Mouse (Mus musculus) neural tube, embryonic 13.5 days (tissue): ENCODE results near the gene Prm1. TPM values are rescaled to one million over a fixed set of nuclear protein-coding genes. Genes with fewer than 3 reads are reported as not detected.

ENCODE experiments used
- ATAC-seq: fragments of 200-750 bp; cut with Nextera tagmentation; 2 replicates; pipeline ENCODE4 v1.8.0; 2017; ENCODE audit warnings: low read depth, mild to moderate bottlenecking, moderate TSS enrichment, moderate library complexity
- H3K27ac ChIP-seq: fragments of 300-500 bp; sonication (generic); replicated peaks from 2 replicates; pipeline ENCODE4 v1.5.1; 2015; ENCODE audit warnings: moderate library complexity, mild to moderate bottlenecking, inconsistent platforms
- H3K27me3 ChIP-seq: fragments of 300-500 bp; sonication (generic); 2 replicates; pipeline ENCODE4 v1.6.1; 2015; ENCODE audit warnings: mild to moderate bottlenecking, inconsistent platforms
- H3K36me3 ChIP-seq: fragments of 300-500 bp; sonication (generic); 2 replicates; pipeline ENCODE4 v1.6.1; 2015; ENCODE audit warnings: mild to moderate bottlenecking, inconsistent platforms
- H3K4me1 ChIP-seq: fragments of 300-500 bp; sonication (generic); replicated peaks from 2 replicates; pipeline ENCODE4 v1.6.1; 2015; ENCODE audit warnings: inconsistent platforms
- H3K4me2 ChIP-seq: fragments of 300-500 bp; sonication (generic); 2 replicates; pipeline ENCODE4 v1.6.1; 2015; ENCODE audit warnings: inconsistent platforms, mild to moderate bottlenecking, moderate library complexity
- H3K4me3 ChIP-seq: fragments of 300-500 bp; sonication (generic); 2 replicates; pipeline ENCODE4 v1.5.1; 2015; ENCODE audit warnings: mild to moderate bottlenecking, inconsistent platforms
- H3K9ac ChIP-seq: fragments of 300-500 bp; sonication (generic); 2 replicates; pipeline ENCODE4 v1.6.1; 2015; ENCODE audit warnings: moderate library complexity, mild to moderate bottlenecking, inconsistent platforms
- H3K9me3 ChIP-seq: fragments of 300-500 bp; sonication (generic); 2 replicates; pipeline ENCODE4 v1.6.1; 2016; ENCODE audit warnings: inconsistent platforms
- WGBS: fragments of 180-500 bp; shearing (Covaris S2); methylation state at CpG from one replicate; pipeline ENCODE4 v1.1.7; 2015; 5-methylcytosine and 5-hydroxymethylcytosine counted together
- polyA plus RNA-seq: library from polyadenylated mRNA; unstranded; fragments of >200 nt; fragmentation: Nextera tagmentation; extraction: Ambion mirVana; gene quantifications from 2 replicates; pipeline ENCODE4 v1.2.1, GENCODE M21; 2015

The Prm1 gene
- polyA plus RNA-seq, 1 experiment from 2014 or later = 0.64 TPM

- H3K9me3 ChIP-seq = no peaks in the 10 kb centered on the region
- WGBS = 71% methylated on average over 5 of the region's 6 CpGs
- peaks cover 5% of the 10 kb centered on the region; the same call in 1 of the 2 replicates for H3K4me1 ChIP-seq
- ATAC-seq = no peak
- no peaks in the 10 kb centered on the region for H3K36me3 ChIP-seq
- H3K27me3 ChIP-seq = no peaks in the 10 kb centered on the region
- H3K4me3 ChIP-seq = no peak overlapping the region
- H3K9ac ChIP-seq = no peak overlapping the region
- H3K27ac ChIP-seq = no peak overlapping the region
- H3K4me2 ChIP-seq = no peak overlapping the region
Measured at GRCm38 (mm10) chr16:10756168-10756567, 49.5 kb downstream of the Prm1 start.

GRCm38 (mm10) chr16:10754521-10755296 is 50.9 kb downstream of the Prm1 start:
- no peak for ATAC-seq

GRCm38 (mm10) chr16:10749824-10750223 is 55.8 kb downstream of the Prm1 start:
- no peaks in the 10 kb centered on the region for H3K9me3 ChIP-seq
- H3K27me3 ChIP-seq = no peaks in the 10 kb centered on the region
- H3K36me3 ChIP-seq = no peaks in the 10 kb centered on the region
- H3K27ac ChIP-seq = no peak overlapping the region
- no peak overlapping the region for H3K4me3 ChIP-seq
- H3K9ac ChIP-seq = 0 out of 2 replicates have a peak overlapping the region, but pooled peaks have one; percentile 8
- peaks cover 7% of the 10 kb centered on the region; the same call in 1 of the 2 replicates for H3K4me1 ChIP-seq
- WGBS = 56% methylated on average over 7 of the region's 7 CpGs
- peak; percentile 40; the same call in 1 of the 2 replicates for ATAC-seq
- H3K4me2 ChIP-seq = no peak overlapping the region

More at GRCm38 (mm10) chr16:10754521-10755296, 50.9 kb downstream of the Prm1 start:
- Histone ChIP-seq H3K9ac (no peak overlapping the region), H3K36me3 (no peaks in the 10 kb centered on the region), H3K27ac (no peak overlapping the region), H3K4me3 (no peak overlapping the region), H3K4me2 (no peak overlapping the region), H3K4me1 (peaks cover 1% of the 10 kb centered on the region; the same call in 1 of the 2 replicates), H3K9me3 (no peaks in the 10 kb centered on the region), H3K27me3 (no peaks in the 10 kb centered on the region)
- 90% methylated on average over 3 of the region's 3 CpGs for WGBS

- no peak overlapping the region for H3K4me3 ChIP-seq
Measured at GRCm38 (mm10) chr16:10749226-10749625, 56.4 kb downstream of the Prm1 start.

More at GRCm38 (mm10) chr16:10749226-10749625, 56.4 kb downstream of the Prm1 start:
- Histone ChIP-seq H3K4me2 (no peak overlapping the region), H3K36me3 (no peaks in the 10 kb centered on the region), H3K4me1 (peaks cover 7% of the 10 kb centered on the region; the same call in 1 of the 2 replicates), H3K27ac (no peak overlapping the region), H3K9me3 (no peaks in the 10 kb centered on the region), H3K9ac (no peak overlapping the region), H3K27me3 (no peaks in the 10 kb centered on the region)
- no peak for ATAC-seq
- WGBS = 74% methylated on average over 7 of the region's 7 CpGs

Other genes with a start within 250 kb of the Prm1 start
- gene Socs1, start 20.3 kb downstream of the Prm1 start, polyA plus RNA-seq = 3.7 and 4.2 TPM in 2 replicates
- not detected in 2 replicates for gene Tnp2, start 17.2 kb downstream of the Prm1 start, polyA plus RNA-seq
- gene Prm3, start 14.9 kb downstream of the Prm1 start, polyA plus RNA-seq = not detected in 2 replicates
- not detected in 2 replicates for gene Prm2, start 9.7 kb downstream of the Prm1 start, polyA plus RNA-seq
- gene Gm11172, start 7.1 kb upstream of the Prm1 start, polyA plus RNA-seq = not detected in 2 replicates
- 0.55 and 0.68 TPM in 2 replicates for gene Rmi2, start 29.2 kb upstream of the Prm1 start, polyA plus RNA-seq